In genomic region chr3:36571827-36572378, GRCm38 (mm10) we compare ENCODE assay signal across 8 mouse cellular contexts. TPM values are rescaled to one million over a fixed set of nuclear protein-coding genes. Genes with fewer than 3 reads are reported as not detected.
A peak's percentile ranks its signal among the peaks of the same experiment; 100 is the strongest.
DNase-seq lines count a peak whose midpoint lies in the region; ATAC-seq and TF ChIP-seq lines count a peak whose summit lies in the region.

TSS of gene Ccna2 (minus strand) at chr3:36572150.

- H3K4me2 ChIP-seq in forebrain, postnatal 0 days (ENCODE audit: low read depth), result peak within 1 kb of the TSS; percentile 99
- H3K4me2 ChIP-seq in lung, embryonic 15.5 days, result peak within 1 kb of the TSS; percentile 75

- peak within 1 kb of the TSS; percentile 95 to 98 for H3K4me3 ChIP-seq in MEL (ENCODE audit: control insufficient read depth in 1 of 2, insufficient read depth in 1 of 2, low read depth in 2 of 2, low read length in 2 of 2)
- peak within 1 kb of the TSS; percentile 66 for H3K4me3 ChIP-seq in cerebellum, adult 2 months (replicated peaks; ENCODE audit: insufficient read depth, low read depth, low read length)
- H3K4me3 ChIP-seq in forebrain, postnatal 0 days (ENCODE audit: low read depth, low read length), result peak within 1 kb of the TSS; percentile 65
- peak within 1 kb of the TSS; percentile 99 for H3K4me3 ChIP-seq in lung, embryonic 15.5 days

- peak; percentile 99 for ATAC-seq in forebrain, postnatal 0 days
- peak; percentile 100 for ATAC-seq in lung, embryonic 15.5 days (ENCODE audit: borderline replicate concordance, extremely low read depth, low FRiP score, low TSS enrichment)

- H3K27ac ChIP-seq in MEL (ENCODE audit: control insufficient read depth, low read depth, low read length), result peak within 1 kb of the TSS; percentile 56
- H3K27ac ChIP-seq in cerebellum, adult 2 months (ENCODE audit: insufficient read depth, low read length), result no peak within 1 kb of the TSS
- peak within 1 kb of the TSS; percentile 93 for H3K27ac ChIP-seq in forebrain, postnatal 0 days (ENCODE audit: low read depth, low read length)
- H3K27ac ChIP-seq in lung, embryonic 15.5 days, result peak within 1 kb of the TSS; percentile 88

- peak within 1 kb of the TSS; percentile 91 for H3K9ac ChIP-seq in MEL (ENCODE audit: control insufficient read depth, low read depth, low read length, poor library complexity, severe bottlenecking)
- H3K9ac ChIP-seq in forebrain, postnatal 0 days, result peak within 1 kb of the TSS; percentile 75
- H3K9ac ChIP-seq in lung, embryonic 15.5 days, result peak within 1 kb of the TSS; percentile 97

- peak; percentile 93 to 94 for TF ChIP-seq POLR2A in MEL (IDR thresholded peaks at IDR 0.05; ENCODE audit: control insufficient read depth in 1 of 2, insufficient read depth in 1 of 2, low read depth in 1 of 2, low read length in 2 of 2, poor library complexity in 1 of 2)
- peak; percentile 71; the same call in 1 of the 2 replicates for TF ChIP-seq POLR2A in cerebellum, adult 2 months (IDR thresholded peaks at IDR 0.05; ENCODE audit: borderline replicate concordance, insufficient read depth, low read length)

- peak; percentile 99 for DNase-seq in MEL (ENCODE audit: low read depth, low spot score)
- peak; percentile 97 to 98 for DNase-seq in cerebellum, adult 2 months
- peak; percentile 98 for DNase-seq in forebrain, postnatal 0 days
- peak; percentile 99 for DNase-seq in heart, postnatal 4 days
- DNase-seq in layer of hippocampus, adult 8-10 months (ENCODE audit: low spot score in 2 of 2), result peak; percentile 97
- peak; percentile 98 for DNase-seq in ovary, adult 18-20 months (ENCODE audit: low spot score)
- peak; percentile 96 for DNase-seq in thymus, postnatal 0 days (ENCODE audit: low spot score)

- H3K36me3 ChIP-seq in MEL (ENCODE audit: control insufficient read depth in 1 of 2, insufficient read depth in 2 of 2, low read length in 2 of 2), result peaks cover 18 to 19% of the 10 kb centered on the region in 2 experiments
- H3K36me3 ChIP-seq in forebrain, postnatal 0 days (ENCODE audit: insufficient read depth), result peaks cover 6% of the 10 kb centered on the region; the same call in 1 of the 2 replicates
- H3K36me3 ChIP-seq in lung, embryonic 15.5 days, result peaks cover 33% of the 10 kb centered on the region

- peak; percentile 22; the same call in 1 of the 2 replicates for TF ChIP-seq RAD21 in MEL (IDR thresholded peaks at IDR 0.05; ENCODE audit: low read depth, low read length)

- WGBS in cerebellum, adult 2 months, result under 1% methylated on average over 60 of the region's 60 CpGs
- WGBS in forebrain, postnatal 0 days, result 1% methylated on average over 57 of the region's 60 CpGs
- under 1% methylated on average over 60 of the region's 60 CpGs for WGBS in lung, embryonic 15.5 days

- peak; percentile 39 to 72 (median 72); a peak in 5 of 6 replicates for TF ChIP-seq CTCF in MEL (IDR thresholded peaks at IDR 0.05 in 2 of 3, conservative IDR thresholded peaks at IDR 0.05 in 1 of 3; ENCODE audit: control insufficient read depth in 1 of 3, insufficient read depth in 1 of 3, low read depth in 2 of 3, low read length in 3 of 3, poor library complexity in 1 of 3, severe bottlenecking in 1 of 3)
- peak; percentile 61 for TF ChIP-seq CTCF in cerebellum, adult 2 months (IDR thresholded peaks at IDR 0.05; ENCODE audit: borderline replicate concordance, insufficient read depth, low read depth, low read length)
- TF ChIP-seq CTCF in forebrain, postnatal 0 days (IDR thresholded peaks at IDR 0.05; ENCODE audit: low read depth), result peak; percentile 58

- peaks cover 2 to 4% of the 10 kb centered on the region in 2 experiments for H3K27me3 ChIP-seq in MEL (ENCODE audit: control insufficient read depth in 1 of 2, insufficient read depth in 2 of 2, low read length in 2 of 2)
- no peaks in the 10 kb centered on the region for H3K27me3 ChIP-seq in cerebellum, adult 2 months (ENCODE audit: control insufficient read depth, insufficient read depth, low read length)
- no peaks in the 10 kb centered on the region for H3K27me3 ChIP-seq in forebrain, postnatal 0 days (ENCODE audit: insufficient read depth, low read length)
- H3K27me3 ChIP-seq in lung, embryonic 15.5 days, result no peaks in the 10 kb centered on the region

- H3K4me1 ChIP-seq in MEL (ENCODE audit: control insufficient read depth in 1 of 2, insufficient read depth in 2 of 2, low read length in 2 of 2), result peaks cover 0 to 5% of the 10 kb centered on the region in 2 experiments; a peak in 2 of 4 replicates
- H3K4me1 ChIP-seq in cerebellum, adult 2 months (ENCODE audit: control insufficient read depth, insufficient read depth, low read length), result no peaks in the 10 kb centered on the region
- H3K4me1 ChIP-seq in forebrain, postnatal 0 days (ENCODE audit: insufficient read depth), result 0 out of 2 replicates have a peak, but pooled peaks cover 4% of the 10 kb centered on the region
- H3K4me1 ChIP-seq in lung, embryonic 15.5 days, result peaks cover 21% of the 10 kb centered on the region

- peaks cover 22% of the 10 kb centered on the region for H3K79me2 ChIP-seq in MEL (ENCODE audit: control insufficient read depth, insufficient read depth, low read length, poor library complexity)

- H3K9me3 ChIP-seq in MEL (replicated peaks; ENCODE audit: insufficient read depth, low read length), result no peaks in the 10 kb centered on the region
- H3K9me3 ChIP-seq in forebrain, postnatal 0 days (ENCODE audit: low read length), result no peaks in the 10 kb centered on the region
- no peaks in the 10 kb centered on the region for H3K9me3 ChIP-seq in lung, embryonic 15.5 days

- no peak for TF ChIP-seq EP300 in MEL (IDR thresholded peaks at IDR 0.05; ENCODE audit: low read depth in 1 of 2, low read length in 2 of 2)

TF ChIP-seq in MEL, 35 proteins besides CTCF, POLR2A, EP300 and RAD21:
- peak; percentile 81; the same call in 1 of the 2 replicates for TF ChIP-seq E2F4 (IDR thresholded peaks at IDR 0.05; ENCODE audit: borderline replicate concordance, low read depth, low read length)
- peak; percentile 88 for TF ChIP-seq HCFC1 (IDR thresholded peaks at IDR 0.05; ENCODE audit: low read depth, low read length)
- TF ChIP-seq TCF12 (IDR thresholded peaks at IDR 0.05; ENCODE audit: low read depth, low read length), result 0 out of 2 replicates have a peak, but pooled peaks have one; percentile 36
- no peak for TF ChIP-seq USF1 (IDR thresholded peaks at IDR 0.05; ENCODE audit: low read depth, low read length)
- no peak for TF ChIP-seq ZKSCAN1 (IDR thresholded peaks at IDR 0.05; ENCODE audit: low read depth, low read length)
- TF ChIP-seq ETS1 (IDR thresholded peaks at IDR 0.05; ENCODE audit: low read depth, low read length), result 0 out of 2 replicates have a peak, but pooled peaks have one; percentile 19
- peak; percentile 86 for TF ChIP-seq POLR2AphosphoS2 (IDR thresholded peaks at IDR 0.05; ENCODE audit: low read length)
- TF ChIP-seq SMC3 (IDR thresholded peaks at IDR 0.05; ENCODE audit: low read depth, low read length), result peak; percentile 57
- peak; percentile 57; the same call in 1 of the 2 replicates for TF ChIP-seq TBP (IDR thresholded peaks at IDR 0.05; ENCODE audit: low read depth, low read length)
- TF ChIP-seq MXI1 (IDR thresholded peaks at IDR 0.05; ENCODE audit: low read depth, low read length), result peak; percentile 89
- TF ChIP-seq ZC3H11A (IDR thresholded peaks at IDR 0.05; ENCODE audit: low read depth, low read length), result no peak
- no peak for TF ChIP-seq MYC (IDR thresholded peaks at IDR 0.05; ENCODE audit: low read depth, low read length)
- no peak for TF ChIP-seq JUND (IDR thresholded peaks at IDR 0.05; ENCODE audit: low read depth, low read length)
- TF ChIP-seq MAX (IDR thresholded peaks at IDR 0.05; ENCODE audit: low read length), result peak; percentile 66
- TF ChIP-seq MAZ (IDR thresholded peaks at IDR 0.05; ENCODE audit: low read depth, low read length), result peak; percentile 60; the same call in 1 of the 2 replicates
- TF ChIP-seq SIN3A (IDR thresholded peaks at IDR 0.05; ENCODE audit: low read length), result peak; percentile 96; the same call in 1 of the 2 replicates
- TF ChIP-seq ELF1 (IDR thresholded peaks at IDR 0.05; ENCODE audit: low read depth, low read length), result peak; percentile 8; the same call in 1 of the 2 replicates
- peak; percentile 85 for TF ChIP-seq ZMIZ1 (IDR thresholded peaks at IDR 0.05; ENCODE audit: low read depth, low read length)
- TF ChIP-seq NELFE (IDR thresholded peaks at IDR 0.05; ENCODE audit: low read depth, low read length), result peak; percentile 94
- TF ChIP-seq NRF1 (IDR thresholded peaks at IDR 0.05; ENCODE audit: insufficient read depth, low read depth, low read length, poor library complexity, severe bottlenecking), result peak; percentile 90
- no peak for TF ChIP-seq GATA1 (IDR thresholded peaks at IDR 0.05; ENCODE audit: low read depth, low read length)

RNA-seq across cellular contexts. Expression of gene Ccna2, which starts in this region (rescaled TPM):
- 124 and 133 TPM in 2 replicates for total RNA-seq in MEL (2012; rRNA removed)
- 100 to 1,000 TPM; 180 to 487 TPM for polyA plus RNA-seq in MEL (2012; ENCODE audit: insufficient read depth in 1 of 2, insufficient read length in 2 of 2, low read depth in 1 of 2, low replicate concordance in 2 of 2, missing spikeins in 1 of 2)
- 1.9 and 2.0 TPM in 2 replicates for polyA plus RNA-seq in cerebellum, adult 2 months (2012; rRNA removed)
- total RNA-seq in forebrain, postnatal 0 days (2014; rRNA removed), result 16.8 and 23.9 TPM in 2 replicates
- 20.5 and 20.7 TPM in 2 replicates for polyA plus RNA-seq in forebrain, postnatal 0 days (2015; fragmentation: Nextera tagmentation; extraction: Ambion mirVana)
- 100 to 1,000 TPM in 1 of 2 experiments, 10 to 100 TPM in 1; 95.4 to 106 TPM for total RNA-seq in heart, postnatal 4 days (2021)
- total RNA-seq in layer of hippocampus, adult 8-10 months (2022), result 1 to 10 TPM; 1.1 to 1.3 (median 1.2) TPM
- polyA plus RNA-seq in lung, embryonic 15.5 days (2015; fragmentation: Nextera tagmentation; extraction: Ambion mirVana), result 215 and 219 TPM in 2 replicates
- 170 and 186 TPM in 2 replicates for polyA plus RNA-seq in thymus, postnatal 0 days (2015; fragmentation: Nextera tagmentation; extraction: Ambion mirVana)
